Mouse (Mus musculus) kidney, postnatal 0 days (tissue): Measurements from ENCODE around the gene Lsm10. TPM values are rescaled to one million over a fixed set of nuclear protein-coding genes. Genes with fewer than 3 reads are reported as not detected.

Experiments used
- ATAC-seq: fragments of 200-750 bp; cut with Nextera tagmentation; replicated peaks from 2 replicates; pipeline ENCODE4 v1.8.0; 2017; ENCODE audit warnings: low read depth, moderate number of reproducible peaks, moderate TSS enrichment, moderate library complexity; ENCODE audit not compliant: low FRiP score
- DNase-seq: peaks from one replicate; pipeline ENCODE4 v3.0.0-alpha.2; 2016; ENCODE audit warnings: low spot score
- H3K27ac ChIP-seq: fragments of 300-500 bp; sonication (generic); 2 replicates; pipeline ENCODE4 v1.5.1; 2014; ENCODE audit warnings: mild to moderate bottlenecking
- H3K27me3 ChIP-seq: fragments of 300-500 bp; sonication (generic); 2 replicates; pipeline ENCODE4 v1.6.1; 2014; ENCODE audit warnings: low read length, mixed read lengths; ENCODE audit not compliant: insufficient read depth
- H3K36me3 ChIP-seq: fragments of 300-500 bp; sonication (generic); 2 replicates; pipeline ENCODE4 v1.6.1; 2014; ENCODE audit warnings: low read length, mixed read lengths; ENCODE audit not compliant: insufficient read depth
- H3K4me1 ChIP-seq: fragments of 300-500 bp; sonication (generic); replicated peaks from 2 replicates; pipeline ENCODE4 v1.6.1; 2014; ENCODE audit warnings: antibody characterized with exemption, low read length, mixed read lengths; ENCODE audit not compliant: insufficient read depth
- H3K4me2 ChIP-seq: fragments of 300-500 bp; sonication (generic); 2 replicates; pipeline ENCODE4 v1.6.1; 2014; ENCODE audit warnings: mild to moderate bottlenecking, low read length, moderate library complexity, mixed read lengths
- H3K4me3 ChIP-seq: fragments of 300-500 bp; sonication (generic); replicated peaks from 2 replicates; pipeline ENCODE4 v1.5.1; 2014; ENCODE audit warnings: low read depth, low read length
- H3K9ac ChIP-seq: fragments of 300-500 bp; sonication (generic); 2 replicates; pipeline ENCODE4 v1.6.1; 2014; ENCODE audit warnings: low read depth, low read length
- H3K9me3 ChIP-seq: fragments of 300-500 bp; sonication (generic); replicated peaks from 2 replicates; pipeline ENCODE4 v1.6.1; 2016; ENCODE audit warnings: low read length, inconsistent platforms, mixed read lengths
- CTCF ChIP-seq: IDR thresholded peaks from 2 replicates; pipeline ENCODE4 v1.5.1; 2016; ENCODE audit warnings: antibody characterized with exemption, low read depth, mild to moderate bottlenecking, moderate library complexity
- WGBS: fragments of 180-500 bp; shearing (Covaris S2); extraction: QIAGEN DNeasy Blood & Tissue Kit; methylation state at CpG from one replicate; pipeline ENCODE4 v1.1.7; 2014; 5-methylcytosine and 5-hydroxymethylcytosine counted together
- polyA plus RNA-seq: library from polyadenylated mRNA; unstranded; fragments of >200 nt; fragmentation: Nextera tagmentation; extraction: Ambion mirVana; gene quantifications from 2 replicates; pipeline ENCODE4 v1.2.1, GENCODE M21; 2015

The Lsm10 gene
- polyA plus RNA-seq, result 58.5 and 59.0 TPM in 2 replicates

DNA sequence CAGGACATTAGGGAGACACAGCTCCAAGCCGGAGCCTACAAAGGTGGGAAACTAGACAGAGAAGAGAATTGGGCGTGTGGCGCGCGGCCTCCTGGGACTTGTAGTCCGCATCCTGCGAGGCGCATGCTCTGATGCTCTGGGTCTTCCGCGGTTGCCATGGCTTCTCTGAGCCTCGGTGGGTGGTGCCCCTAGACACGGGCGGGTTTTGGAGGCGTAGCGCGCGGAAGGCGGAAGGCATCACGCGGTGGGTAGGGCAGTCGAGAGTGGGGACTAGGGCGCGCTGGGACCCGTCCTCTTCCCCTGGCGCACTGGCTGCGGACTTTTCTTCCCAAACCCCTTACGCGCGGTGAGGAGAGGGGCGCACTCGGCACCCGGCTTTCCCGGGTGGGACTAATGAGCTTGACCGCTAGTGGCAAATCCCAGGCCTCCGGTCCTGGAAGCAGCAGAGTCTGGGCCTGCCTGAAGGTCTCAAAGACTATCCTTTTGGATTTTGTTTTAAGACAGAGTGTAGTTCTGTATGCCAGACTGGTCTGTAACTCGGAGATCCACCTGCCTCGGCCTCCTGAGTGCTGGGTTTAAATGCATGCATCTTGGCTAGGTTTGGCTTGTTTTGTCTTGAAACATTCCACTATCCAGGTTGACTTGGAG is at the start of gene Lsm10:
Gene Lsm10, plus strand, starts transcription at position 160 of the 648 bp plus-strand sequence.
- DNase-seq, result peak; percentile 99
- Histone ChIP-seq H3K4me3 (peak within 1 kb of the TSS; percentile 65), H3K4me1 (0 out of 2 replicates have a peak, but pooled peaks cover 9% of the 10 kb centered on the region), H3K4me2 (peak within 1 kb of the TSS; percentile 72), H3K27ac (peak within 1 kb of the TSS; percentile 68), H3K27me3 (no peaks in the 10 kb centered on the region), H3K36me3 (0 out of 2 replicates have a peak, but pooled peaks cover 2% of the 10 kb centered on the region), H3K9me3 (no peaks in the 10 kb centered on the region), H3K9ac (peak within 1 kb of the TSS; percentile 64)
- 2% methylated on average over 37 of the region's 37 CpGs for WGBS
- ATAC-seq, result peak; percentile 95
- peak; percentile 11; the same call in 1 of the 2 replicates for TF ChIP-seq CTCF

DNA sequence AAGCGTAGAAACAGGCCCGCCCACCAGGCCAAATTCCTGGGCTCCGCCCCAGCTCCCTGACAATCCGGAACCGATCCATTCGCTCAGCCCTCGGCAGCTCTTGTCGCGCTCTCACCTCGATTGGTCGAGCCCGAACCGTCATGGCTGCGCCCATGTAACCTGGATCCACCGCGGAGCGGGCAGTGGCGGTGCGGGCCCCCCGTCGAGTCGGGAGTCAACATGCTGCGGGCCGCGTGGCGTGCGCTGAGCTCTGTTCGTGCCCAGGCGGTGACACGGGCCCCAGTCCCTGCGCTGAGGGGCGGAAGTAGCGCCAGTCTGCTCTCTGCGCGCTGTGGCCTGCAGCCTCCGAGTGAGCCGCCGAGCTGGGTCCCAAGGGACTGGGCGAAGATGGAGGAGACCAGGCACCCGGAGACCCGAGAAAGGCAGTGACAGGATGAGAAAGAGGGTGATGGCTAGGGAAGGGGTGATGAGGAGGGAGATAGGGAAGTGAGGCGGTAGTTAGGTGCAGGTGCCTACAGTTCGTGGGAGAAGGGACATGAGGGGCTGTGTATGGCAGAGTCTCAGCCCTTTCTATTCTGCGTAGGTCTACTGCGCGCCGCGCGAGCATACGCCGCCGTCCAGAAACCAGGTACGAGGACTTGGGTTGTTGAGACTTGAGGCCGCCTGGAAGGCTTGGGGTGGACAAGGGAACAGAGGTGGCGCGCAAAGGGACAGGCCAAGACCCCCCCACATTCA is 49.4 kb upstream of the Lsm10 start, which contains the start of gene Mrps15:
Gene Mrps15, plus strand, starts transcription at position 75 of the 735 bp plus-strand sequence.
- Histone ChIP-seq H3K36me3 (peaks cover 13% of the 10 kb centered on the region; the same call in 1 of the 2 replicates), H3K9ac (peak within 1 kb of the TSS; percentile 71), H3K4me3 (peak within 1 kb of the TSS; percentile 97), H3K9me3 (no peaks in the 10 kb centered on the region), H3K4me1 (0 out of 2 replicates have a peak, but pooled peaks cover 9% of the 10 kb centered on the region), H3K4me2 (peak within 1 kb of the TSS; percentile 94), H3K27ac (peak within 1 kb of the TSS; percentile 72), H3K27me3 (no peaks in the 10 kb centered on the region)
- no peak for TF ChIP-seq CTCF
- under 1% methylated on average over 56 of the region's 56 CpGs for WGBS
- peak; percentile 96 for DNase-seq
- peak; percentile 93 for ATAC-seq

DNA sequence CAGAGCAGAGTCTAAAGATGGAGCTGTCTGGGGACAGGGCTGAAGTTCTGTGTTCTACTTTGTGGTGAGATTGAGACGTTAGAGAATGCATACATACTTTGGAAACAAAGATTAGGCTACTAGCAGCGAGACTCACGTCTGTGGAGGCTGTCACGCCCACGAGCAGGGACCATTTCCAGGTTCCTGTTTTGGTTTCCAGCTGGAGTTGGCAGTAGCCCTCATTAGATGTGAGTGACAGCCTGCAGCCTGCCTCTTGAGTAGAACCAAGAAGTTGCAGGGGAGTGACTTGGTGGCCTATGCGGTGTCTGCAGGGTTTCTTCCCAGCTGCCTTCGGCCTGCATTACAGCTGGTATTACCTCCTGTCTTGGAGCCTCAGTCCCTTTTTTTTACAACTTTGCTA is 44.8 kb upstream of the Lsm10 start:
- Histone ChIP-seq H3K36me3 (peaks cover 33% of the 10 kb centered on the region; the same call in 1 of the 2 replicates), H3K27me3 (no peaks in the 10 kb centered on the region), H3K4me1 (0 out of 2 replicates have a peak, but pooled peaks cover 9% of the 10 kb centered on the region), H3K4me2 (no peak overlapping the region), H3K4me3 (no peak overlapping the region), H3K27ac (no peak overlapping the region), H3K9me3 (no peaks in the 10 kb centered on the region), H3K9ac (no peak overlapping the region)
- DNase-seq (no peak), ATAC-seq (no peak)
- TF ChIP-seq CTCF, result no peak
- 70% methylated on average over 7 of the region's 7 CpGs for WGBS

- no peaks in the 10 kb centered on the region for H3K27me3 ChIP-seq
- peak; percentile 36 for DNase-seq
- 0 out of 2 replicates have a peak, but pooled peaks have one; percentile 5 for ATAC-seq
Measured at GRCm38 (mm10) chr4:126057207-126058133, 39.0 kb upstream of the Lsm10 start.

DNA sequence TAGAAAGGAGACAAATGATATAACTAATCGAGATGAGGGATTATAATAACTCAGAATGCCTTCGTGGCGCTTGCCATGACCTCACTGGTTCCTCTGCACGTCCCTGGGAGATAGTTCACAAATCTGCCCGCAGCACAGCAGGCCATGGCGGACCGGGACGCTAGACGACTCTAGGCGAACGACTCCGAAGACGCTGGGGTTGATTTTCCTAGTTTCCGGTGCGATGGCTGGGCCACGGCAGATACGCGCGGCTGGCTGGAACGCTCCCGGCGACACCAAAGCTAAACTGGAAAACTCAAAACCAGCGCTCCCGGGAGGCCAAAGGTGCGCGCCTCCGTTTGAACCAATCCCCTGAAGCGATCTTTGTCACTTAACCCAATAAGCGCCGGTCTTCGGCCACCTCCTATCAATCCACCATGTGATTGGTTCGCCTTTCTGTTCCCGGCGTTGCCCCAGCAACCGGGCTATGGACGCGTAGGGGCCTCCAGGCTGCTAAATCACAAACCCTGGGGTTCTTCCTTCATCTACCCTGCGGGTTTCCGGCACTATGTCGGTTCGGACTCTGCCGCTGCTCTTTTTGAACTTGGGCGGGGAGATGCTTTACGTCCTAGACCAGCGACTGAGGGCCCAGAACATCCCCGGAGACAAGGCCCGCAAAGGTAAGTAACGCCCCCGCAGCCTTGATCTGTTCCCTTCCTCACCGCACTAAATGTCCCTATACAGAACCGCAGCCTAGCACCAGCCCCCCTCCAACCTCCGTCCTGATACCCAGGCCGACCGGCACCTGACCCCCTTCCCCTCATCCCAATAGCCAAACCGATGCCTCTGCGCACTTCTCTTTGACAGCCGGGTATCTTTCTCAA is 38.1 kb upstream of the Lsm10 start, which contains the start of gene Oscp1:
Gene Oscp1, plus strand, starts transcription at position 432 of the 863 bp plus-strand sequence.
- Histone ChIP-seq H3K9me3 (no peaks in the 10 kb centered on the region), H3K4me2 (peak within 1 kb of the TSS; percentile 87), H3K27ac (0 out of 2 replicates have a peak within 1 kb of the TSS, but pooled peaks have one; percentile 25), H3K36me3 (0 out of 2 replicates have a peak, but pooled peaks cover 18% of the 10 kb centered on the region), H3K4me1 (peaks cover 6% of the 10 kb centered on the region; the same call in 1 of the 2 replicates), H3K27me3 (no peaks in the 10 kb centered on the region), H3K4me3 (peak within 1 kb of the TSS; percentile 62), H3K9ac (peak within 1 kb of the TSS; percentile 64)
- no peak for TF ChIP-seq CTCF
- ATAC-seq (peak; percentile 98), DNase-seq (peak; percentile 99)
- under 1% methylated on average over 57 of the region's 57 CpGs for WGBS

More at GRCm38 (mm10) chr4:126057207-126058133, 39.0 kb upstream of the Lsm10 start:
- no peak for TF ChIP-seq CTCF
- H3K4me1 ChIP-seq, result peaks cover 6% of the 10 kb centered on the region; the same call in 1 of the 2 replicates
- peak overlapping the region; percentile 57 for H3K9ac ChIP-seq
- 14% methylated on average over 19 of the region's 19 CpGs for WGBS
- H3K27ac ChIP-seq, result no peak overlapping the region
- H3K36me3 ChIP-seq, result 0 out of 2 replicates have a peak, but pooled peaks cover 21% of the 10 kb centered on the region
- peak overlapping the region; percentile 87 for H3K4me2 ChIP-seq
- H3K9me3 ChIP-seq, result no peaks in the 10 kb centered on the region
- peak overlapping the region; percentile 62 for H3K4me3 ChIP-seq
